Mouse (Mus musculus) spleen, adult 2 months (tissue): ENCODE results near the gene Mdga2.

Experiments used
- CTCF ChIP-seq: fragments of 200-500 bp; IDR thresholded peaks from 2 replicates; pipeline ENCODE4 v1.5.1; 2011; ENCODE audit warnings: mild to moderate bottlenecking, inconsistent platforms; ENCODE audit not compliant: insufficient read depth, insufficient read length, insufficient replicate concordance; ENCODE audit errors: extremely low read depth
- POLR2A ChIP-seq: fragments of 200-500 bp; IDR thresholded peaks from 2 replicates; pipeline ENCODE4 v1.6.1; 2011; ENCODE audit warnings: low read depth, low read length, inconsistent platforms

GRCm38 (mm10) chr12:66896790-66897189 is 325.6 kb downstream of the Mdga2 start:
- TF ChIP-seq CTCF: no peak
- no peak for TF ChIP-seq POLR2A
